In the genomic region with DNA sequence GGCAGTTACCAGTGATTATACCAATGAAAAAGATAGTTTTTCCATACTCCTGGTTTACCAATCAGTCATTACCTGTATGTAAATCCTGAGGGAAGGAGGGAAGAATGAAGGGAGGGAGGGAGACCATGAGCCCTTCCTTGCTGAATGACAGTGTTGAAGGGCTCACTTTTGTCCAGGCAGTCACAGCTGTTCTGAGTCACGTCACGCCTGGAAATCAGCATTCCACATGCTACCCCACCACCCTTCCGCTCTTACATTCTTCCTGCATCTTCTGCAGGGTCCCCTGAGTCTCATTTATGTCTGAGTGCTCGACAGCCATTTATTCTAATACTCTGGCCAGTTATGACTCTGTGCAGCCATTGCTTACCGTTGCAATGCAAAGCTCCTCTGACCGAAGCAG, we compare ENCODE assay signal across 23 mouse cellular contexts.
"Had no signal": no experiment of that assay in that cellular context is flagged by ENCODE, and none has a peak within 500 bp of the region (broad histone marks: within the 10 kb centered on the region; RNA-seq: fewer than 3 reads in every experiment).

No protein-coding gene starts in this region.

- H3K36me3 ChIP-seq: intestine, embryonic 15.5 days; limb, embryonic 12.5 days; limb, embryonic 15.5 days; neural tube, embryonic 12.5 days; stomach, embryonic 15.5 days had no signal

- ATAC-seq: hindbrain, embryonic 16.5 days; intestine, embryonic 15.5 days; liver, postnatal 0 days had no signal

- H3K27ac ChIP-seq: intestine, embryonic 15.5 days; kidney, postnatal 0 days; layer of hippocampus, adult 2 months; left cerebral cortex, adult 2 months; limb, embryonic 12.5 days; limb, embryonic 15.5 days; liver, embryonic 14.5 days; neural tube, embryonic 12.5 days; stomach, embryonic 15.5 days had no signal

- DNase-seq: kidney, adult 18-20 months; kidney, adult 9 months; kidney, postnatal 25 days; layer of hippocampus, postnatal 36 days; liver, postnatal 0 days; midbrain, embryonic 14.5 days; right cerebral cortex, adult 18-20 months; right cerebral cortex, postnatal 25 days; spleen, adult 18-20 months; thymus, postnatal 25 days had no signal

- H3K9me3 ChIP-seq: intestine, embryonic 15.5 days; limb, embryonic 12.5 days; limb, embryonic 15.5 days; neural tube, embryonic 12.5 days; stomach, embryonic 15.5 days had no signal

- H3K4me3 ChIP-seq: intestine, embryonic 15.5 days; layer of hippocampus, adult 2 months; left cerebral cortex, adult 2 months; limb, embryonic 12.5 days; limb, embryonic 15.5 days; megakaryocyte, embryonic 14.5 days; neural tube, embryonic 12.5 days; stomach, embryonic 15.5 days had no signal

- H3K4me1 ChIP-seq: intestine, embryonic 15.5 days; limb, embryonic 12.5 days; neural tube, embryonic 12.5 days had no signal

- H3K4me2 ChIP-seq: intestine, embryonic 15.5 days; limb, embryonic 12.5 days; limb, embryonic 15.5 days; liver, embryonic 11.5 days; midbrain, embryonic 11.5 days; neural tube, embryonic 12.5 days; stomach, embryonic 15.5 days had no signal

- H3K27me3 ChIP-seq: intestine, embryonic 15.5 days; limb, embryonic 12.5 days; limb, embryonic 15.5 days; neural tube, embryonic 12.5 days; stomach, embryonic 15.5 days had no signal

- H3K9ac ChIP-seq: intestine, embryonic 15.5 days; limb, embryonic 12.5 days; limb, embryonic 15.5 days; liver, embryonic 14.5 days; liver, postnatal 0 days; neural tube, embryonic 12.5 days; stomach, embryonic 15.5 days had no signal
